10 mouse cellular contexts compared by ENCODE assay signal in the genomic region with DNA sequence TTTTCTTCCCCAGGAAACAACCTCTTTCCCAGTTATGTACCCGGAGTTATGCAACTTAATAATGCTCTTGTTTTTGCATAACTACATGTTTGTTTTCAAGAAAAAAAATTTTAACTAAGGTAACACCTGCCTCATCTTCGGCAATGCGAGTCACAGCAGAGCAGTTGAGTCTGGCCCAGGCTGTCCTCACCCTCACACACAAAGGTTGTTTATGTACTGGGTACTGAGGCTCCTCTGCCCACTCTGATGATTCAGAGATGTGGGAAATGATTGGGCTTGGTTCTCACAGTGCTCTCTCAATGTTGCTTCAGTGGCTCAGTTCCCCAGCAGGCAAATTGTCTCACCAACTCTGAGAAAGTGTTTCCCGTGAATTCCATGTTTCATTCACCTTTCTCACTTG.
"Had no signal": no experiment of that assay in that cellular context is flagged by ENCODE, and none has a peak within 500 bp of the region (broad histone marks: within the 10 kb centered on the region; RNA-seq: fewer than 3 reads in every experiment).

No protein-coding gene starts in this region.

- DNase-seq: kidney, adult 11 months; kidney, adult 8-10 months; kidney, postnatal 10 days; kidney, postnatal 36 days; layer of hippocampus, postnatal 36 days; liver, embryonic 13.5 days; lung, adult 2 months; midbrain, embryonic 14.5 days; retina, postnatal 1 day; thymus, postnatal 25 days had no signal
